Mouse (Mus musculus): Measurements from ENCODE around the gene Rps25.

DNA sequence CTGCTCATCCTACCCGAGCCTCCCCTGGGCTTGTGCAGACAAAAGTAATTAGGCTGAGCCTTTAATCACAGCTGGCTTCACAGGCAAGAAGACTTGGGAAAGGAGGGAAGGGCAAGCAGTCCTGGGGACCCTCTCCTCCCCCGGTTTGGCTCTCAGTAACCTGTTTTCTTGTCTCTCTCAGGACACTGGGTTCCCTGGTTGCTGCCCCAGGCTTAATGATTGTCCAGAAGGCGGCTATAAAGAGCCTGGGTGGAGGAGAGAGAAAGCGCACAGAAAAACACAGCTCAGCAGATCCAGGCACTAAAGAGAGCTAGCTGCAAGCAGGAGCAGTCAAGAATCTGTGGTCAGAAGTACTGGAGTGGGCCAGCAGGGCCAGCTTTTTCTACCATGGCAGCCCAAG, 8.9 kb upstream of the Rps25 start:
- TF ChIP-seq POLR2A (IDR thresholded peaks at IDR 0.05; ENCODE audit: low read depth, low read length) (no peak), CTCF (IDR thresholded peaks at IDR 0.05; ENCODE audit: extremely low read depth, insufficient read depth, insufficient read length, insufficient replicate concordance) (no peak)

Measured in spleen, adult 2 months (tissue).